Mouse (Mus musculus): ENCODE data around the gene Ell. TPM values are rescaled to one million over a fixed set of nuclear protein-coding genes. Genes with fewer than 3 reads are reported as not detected.
A peak's percentile ranks its signal among the peaks of the same experiment; 100 is the strongest.
"Not testable (repeated sequence)": the region's sequence is repeated elsewhere in the genome, so short reads cannot be mapped to it uniquely, and the experiment has no call there.

Gene Ell
- polyA plus RNA-seq, 1 experiment from 2014 or later = 15.4 TPM

DNA sequence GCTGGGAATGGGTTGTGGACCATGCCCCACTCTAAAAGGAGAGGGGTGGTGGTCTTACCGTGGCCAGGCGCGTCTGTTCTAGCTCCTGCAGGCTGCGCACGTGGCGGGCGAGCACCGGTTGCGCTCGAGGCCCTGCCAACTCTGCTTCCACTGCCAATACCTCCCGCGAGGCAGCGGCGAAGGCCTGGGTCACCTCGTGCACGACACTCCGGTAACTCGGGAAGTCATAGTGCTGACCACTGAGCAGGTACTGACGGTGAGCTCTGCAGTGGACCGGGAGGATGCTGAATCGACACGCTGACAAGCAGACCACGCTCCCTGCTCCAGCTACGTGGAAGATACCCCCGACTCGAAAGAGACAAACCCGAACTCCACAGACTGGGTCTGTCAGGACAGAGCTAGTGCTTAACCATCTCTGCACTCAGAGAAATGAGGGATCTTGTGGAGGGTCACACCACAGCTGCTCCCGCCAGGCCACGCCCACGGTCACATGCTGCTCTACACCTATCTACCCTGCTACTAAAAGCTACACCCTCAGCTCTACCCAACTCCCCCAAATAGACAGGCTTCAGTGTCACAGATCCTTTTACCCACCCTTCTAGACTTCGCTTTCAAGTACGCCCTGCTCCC is 33.4 kb upstream of the Ell start:
- DNase-seq (ENCODE audit: low spot score) (no peak), ATAC-seq (ENCODE audit: low FRiP score) (peak; percentile 33)

GRCm38 (mm10) chr8:70506328-70507026 is 32.8 kb upstream of the Ell start, which contains the start of gene Rex1bd:
Gene Rex1bd (minus strand): TSS chr8:70506752.
- ATAC-seq (ENCODE audit: low FRiP score) (peak; percentile 85), DNase-seq (ENCODE audit: low spot score) (peak; percentile 95)
- Histone ChIP-seq H3K4me1 (replicated peaks; ENCODE audit: control insufficient read depth, insufficient read depth, low read length) (peaks cover 14% of the 10 kb centered on the region), H3K36me3 (ENCODE audit: control insufficient read depth, insufficient read depth, low read length) (peaks cover 10% of the 10 kb centered on the region), H3K4me3 (ENCODE audit: low read depth, low read length) (peak within 1 kb of the TSS; percentile 55), H3K27ac (ENCODE audit: low read depth, low read length) (peak within 1 kb of the TSS; percentile 75), H3K4me2 (replicated peaks; ENCODE audit: low read depth, low read length) (peak within 1 kb of the TSS; percentile 75), H3K9me3 (ENCODE audit: control insufficient read depth, low read length) (no peaks in the 10 kb centered on the region), H3K9ac (ENCODE audit: low read depth, low read length) (peak within 1 kb of the TSS; percentile 74), H3K27me3 (ENCODE audit: control insufficient read depth, insufficient read depth, low read length) (peaks cover 23% of the 10 kb centered on the region)
- 2% methylated on average over 40 of the region's 40 CpGs for WGBS

More for the DNA sequence above, 33.4 kb upstream of the Ell start:
- WGBS = 33% methylated on average over 32 of the region's 32 CpGs
- peaks cover 29% of the 10 kb centered on the region for H3K27me3 ChIP-seq (ENCODE audit: control insufficient read depth, insufficient read depth, low read length)
- H3K4me3 ChIP-seq (ENCODE audit: low read depth, low read length) = peak overlapping the region; percentile 55
- H3K4me2 ChIP-seq (replicated peaks; ENCODE audit: low read depth, low read length) = peak overlapping the region; percentile 75
- H3K9ac ChIP-seq (ENCODE audit: low read depth, low read length) = peak overlapping the region; percentile 74
- peaks cover 10% of the 10 kb centered on the region for H3K36me3 ChIP-seq (ENCODE audit: control insufficient read depth, insufficient read depth, low read length)
- peak overlapping the region; percentile 75; the same call in 1 of the 2 replicates for H3K27ac ChIP-seq (ENCODE audit: low read depth, low read length)
- H3K9me3 ChIP-seq (ENCODE audit: control insufficient read depth, low read length) = no peaks in the 10 kb centered on the region
- H3K4me1 ChIP-seq (replicated peaks; ENCODE audit: control insufficient read depth, insufficient read depth, low read length) = peaks cover 14% of the 10 kb centered on the region

DNA sequence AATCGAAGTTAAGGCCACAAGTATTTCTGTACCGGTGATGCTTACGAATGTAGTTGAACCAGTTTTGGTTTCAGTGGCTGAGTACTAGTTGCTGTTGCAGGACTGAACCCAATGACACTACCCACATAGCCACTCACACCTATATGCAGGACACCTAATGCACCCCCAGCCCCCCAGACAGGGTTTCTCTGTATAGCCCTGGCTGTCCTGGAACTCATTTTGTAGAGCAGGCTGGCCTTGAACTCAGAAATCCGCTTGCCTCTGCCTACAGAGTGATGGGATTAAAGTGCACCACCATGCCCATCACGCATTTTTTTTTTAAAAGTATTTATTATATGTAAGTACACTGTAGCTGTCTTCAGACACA is 32.2 kb upstream of the Ell start:
- Histone ChIP-seq H3K27ac (ENCODE audit: low read depth, low read length) (peak overlapping the region; percentile 75; the same call in 1 of the 2 replicates), H3K9me3 (ENCODE audit: control insufficient read depth, low read length) (no peaks in the 10 kb centered on the region), H3K4me2 (replicated peaks; ENCODE audit: low read depth, low read length) (no peak overlapping the region), H3K9ac (ENCODE audit: low read depth, low read length) (no peak overlapping the region), H3K4me3 (ENCODE audit: low read depth, low read length) (no peak overlapping the region), H3K4me1 (replicated peaks; ENCODE audit: control insufficient read depth, insufficient read depth, low read length) (peaks cover 14% of the 10 kb centered on the region), H3K36me3 (ENCODE audit: control insufficient read depth, insufficient read depth, low read length) (peaks cover 10% of the 10 kb centered on the region), H3K27me3 (ENCODE audit: control insufficient read depth, insufficient read depth, low read length) (peaks cover 17% of the 10 kb centered on the region)
- DNase-seq (ENCODE audit: low spot score) (no peak), ATAC-seq (ENCODE audit: low FRiP score) (no peak)
- 59% methylated on average over 5 of the region's 5 CpGs for WGBS

GRCm38 (mm10) chr8:70509281-70509952 is 29.8 kb upstream of the Ell start:
- DNase-seq (ENCODE audit: low spot score) = no peak
- peaks cover 12% of the 10 kb centered on the region for H3K4me1 ChIP-seq (replicated peaks; ENCODE audit: control insufficient read depth, insufficient read depth, low read length)
- no peak for ATAC-seq (ENCODE audit: low FRiP score)
- H3K4me3 ChIP-seq (ENCODE audit: low read depth, low read length) = peak overlapping the region; percentile 99
- WGBS = 13% methylated on average over 25 of the region's 25 CpGs
- no peak overlapping the region for H3K27ac ChIP-seq (ENCODE audit: low read depth, low read length)
- no peaks in the 10 kb centered on the region for H3K27me3 ChIP-seq (ENCODE audit: control insufficient read depth, insufficient read depth, low read length)
- peak overlapping the region; percentile 94 for H3K4me2 ChIP-seq (replicated peaks; ENCODE audit: low read depth, low read length)
- H3K9ac ChIP-seq (ENCODE audit: low read depth, low read length) = peak overlapping the region; percentile 98
- H3K9me3 ChIP-seq (ENCODE audit: control insufficient read depth, low read length) = no peaks in the 10 kb centered on the region
- H3K36me3 ChIP-seq (ENCODE audit: control insufficient read depth, insufficient read depth, low read length) = peaks cover 8% of the 10 kb centered on the region

DNA sequence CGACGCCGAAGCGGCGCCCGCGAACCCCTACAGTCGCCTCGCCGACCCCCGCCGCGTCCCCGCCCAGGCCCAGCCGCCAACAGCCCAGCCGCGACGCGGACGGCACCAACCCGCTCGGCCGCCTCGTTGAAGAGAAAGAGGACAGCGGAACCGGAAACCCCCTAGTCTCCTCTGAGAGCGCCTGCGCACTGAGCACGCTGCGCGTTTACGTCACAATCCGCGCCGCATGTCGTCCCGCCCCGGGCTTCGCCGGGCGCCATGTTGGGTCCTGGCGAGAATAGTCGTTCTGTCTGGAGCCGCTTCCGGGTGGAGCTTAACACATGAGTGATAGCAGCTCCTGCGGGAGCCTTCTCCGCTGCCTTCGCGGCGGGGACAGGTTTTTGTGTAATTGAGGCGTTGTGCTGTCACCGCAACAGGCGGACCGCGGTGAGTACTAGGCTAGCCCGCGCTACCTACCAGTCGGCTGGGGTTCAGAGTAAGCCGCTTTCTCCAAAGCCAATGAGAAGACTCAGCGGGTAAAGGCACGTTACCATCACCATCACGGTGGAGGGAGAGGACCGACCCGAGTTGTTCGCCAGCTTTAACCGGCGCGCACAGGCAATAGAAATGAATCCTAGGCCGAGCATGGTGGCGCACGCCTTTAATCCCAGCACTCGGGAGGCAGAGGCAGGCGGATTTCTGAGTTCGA is 28.9 kb upstream of the Ell start, which contains the start of gene Uba52:
Gene Uba52, minus strand, starts transcription at position 574 of the 688 bp plus-strand sequence.
- H3K9me3 ChIP-seq (ENCODE audit: control insufficient read depth, low read length) = no peaks in the 10 kb centered on the region
- H3K4me1 ChIP-seq (replicated peaks; ENCODE audit: control insufficient read depth, insufficient read depth, low read length) = peaks cover 11% of the 10 kb centered on the region; the same call in 1 of the 2 replicates
- ATAC-seq (ENCODE audit: low FRiP score) (peak; percentile 80), DNase-seq (ENCODE audit: low spot score) (peak; percentile 98)
- H3K4me3 ChIP-seq (ENCODE audit: low read depth, low read length) = peak within 1 kb of the TSS; percentile 99
- peak within 1 kb of the TSS; percentile 94 for H3K4me2 ChIP-seq (replicated peaks; ENCODE audit: low read depth, low read length)
- H3K9ac ChIP-seq (ENCODE audit: low read depth, low read length) = peak within 1 kb of the TSS; percentile 98
- peak within 1 kb of the TSS; percentile 93 for H3K27ac ChIP-seq (ENCODE audit: low read depth, low read length)
- H3K27me3 ChIP-seq (ENCODE audit: control insufficient read depth, insufficient read depth, low read length) = no peaks in the 10 kb centered on the region
- WGBS = under 1% methylated on average over 74 of the region's 74 CpGs
- H3K36me3 ChIP-seq (ENCODE audit: control insufficient read depth, insufficient read depth, low read length) = peaks cover 8% of the 10 kb centered on the region

DNA sequence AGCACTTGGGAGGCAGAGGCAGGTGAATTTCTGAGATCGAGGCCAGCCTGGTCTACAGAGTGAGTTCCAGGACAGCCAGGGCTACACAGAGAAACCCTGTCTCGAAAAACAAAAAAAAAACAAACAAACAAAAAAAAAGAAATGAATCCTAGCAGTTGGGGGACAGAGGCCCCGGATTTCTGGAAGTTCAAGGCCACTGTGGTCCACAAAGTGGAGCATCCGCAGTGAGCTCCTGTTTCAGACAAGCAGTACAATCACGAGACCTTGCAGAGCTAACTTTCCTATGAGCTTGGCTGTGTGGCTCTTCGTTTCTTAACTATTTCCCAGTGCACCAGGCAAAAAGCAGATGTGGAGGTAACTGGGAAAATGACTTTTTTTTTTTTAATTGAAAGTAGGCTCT is 28.1 kb upstream of the Ell start:
- not testable (repeated sequence) for DNase-seq (ENCODE audit: low spot score); H3K36me3 ChIP-seq (ENCODE audit: control insufficient read depth, insufficient read depth, low read length); H3K27me3 ChIP-seq (ENCODE audit: control insufficient read depth, insufficient read depth, low read length); H3K9me3 ChIP-seq (ENCODE audit: control insufficient read depth, low read length); ATAC-seq (ENCODE audit: low FRiP score); H3K9ac ChIP-seq (ENCODE audit: low read depth, low read length); H3K4me1 ChIP-seq (replicated peaks; ENCODE audit: control insufficient read depth, insufficient read depth, low read length)
- 89% methylated on average over 6 of the region's 6 CpGs for WGBS
- Histone ChIP-seq H3K4me3 (ENCODE audit: low read depth, low read length) (peak overlapping the region; percentile 99), H3K27ac (ENCODE audit: low read depth, low read length) (peak overlapping the region; percentile 93; the same call in 1 of the 2 replicates), H3K4me2 (replicated peaks; ENCODE audit: low read depth, low read length) (peak overlapping the region; percentile 34)

DNA sequence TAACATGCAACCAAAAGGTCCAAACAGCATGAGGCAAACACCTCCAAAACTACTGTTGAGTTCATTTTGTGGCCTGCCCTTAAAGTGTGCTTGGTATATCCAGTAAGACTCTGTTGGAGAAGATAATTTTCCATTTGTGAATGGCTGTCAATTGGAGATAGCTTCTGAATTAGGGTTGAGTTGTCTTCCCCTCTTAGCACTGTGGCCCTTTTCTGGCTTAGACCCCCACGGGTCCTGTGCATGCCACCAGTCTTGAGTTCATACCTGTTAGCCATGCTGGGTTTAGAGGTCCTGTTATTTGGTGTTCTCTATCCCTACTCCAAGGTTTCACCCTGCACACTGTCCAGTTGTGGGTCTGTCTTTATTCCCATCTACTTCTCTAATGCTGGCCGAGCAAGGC is 27.5 kb upstream of the Ell start:
- no peak overlapping the region for H3K4me2 ChIP-seq (replicated peaks; ENCODE audit: low read depth, low read length)
- 98% methylated on average over 2 of the region's 2 CpGs for WGBS
- H3K36me3 ChIP-seq (ENCODE audit: control insufficient read depth, insufficient read depth, low read length) = peaks cover 11% of the 10 kb centered on the region
- no peaks in the 10 kb centered on the region for H3K9me3 ChIP-seq (ENCODE audit: control insufficient read depth, low read length)
- no peak overlapping the region for H3K27ac ChIP-seq (ENCODE audit: low read depth, low read length)
- no peaks in the 10 kb centered on the region for H3K27me3 ChIP-seq (ENCODE audit: control insufficient read depth, insufficient read depth, low read length)
- ATAC-seq (ENCODE audit: low FRiP score) (no peak), DNase-seq (ENCODE audit: low spot score) (no peak)
- H3K9ac ChIP-seq (ENCODE audit: low read depth, low read length) = no peak overlapping the region
- H3K4me3 ChIP-seq (ENCODE audit: low read depth, low read length) = no peak overlapping the region
- H3K4me1 ChIP-seq (replicated peaks; ENCODE audit: control insufficient read depth, insufficient read depth, low read length) = peaks cover 6% of the 10 kb centered on the region; the same call in 1 of the 2 replicates

DNA sequence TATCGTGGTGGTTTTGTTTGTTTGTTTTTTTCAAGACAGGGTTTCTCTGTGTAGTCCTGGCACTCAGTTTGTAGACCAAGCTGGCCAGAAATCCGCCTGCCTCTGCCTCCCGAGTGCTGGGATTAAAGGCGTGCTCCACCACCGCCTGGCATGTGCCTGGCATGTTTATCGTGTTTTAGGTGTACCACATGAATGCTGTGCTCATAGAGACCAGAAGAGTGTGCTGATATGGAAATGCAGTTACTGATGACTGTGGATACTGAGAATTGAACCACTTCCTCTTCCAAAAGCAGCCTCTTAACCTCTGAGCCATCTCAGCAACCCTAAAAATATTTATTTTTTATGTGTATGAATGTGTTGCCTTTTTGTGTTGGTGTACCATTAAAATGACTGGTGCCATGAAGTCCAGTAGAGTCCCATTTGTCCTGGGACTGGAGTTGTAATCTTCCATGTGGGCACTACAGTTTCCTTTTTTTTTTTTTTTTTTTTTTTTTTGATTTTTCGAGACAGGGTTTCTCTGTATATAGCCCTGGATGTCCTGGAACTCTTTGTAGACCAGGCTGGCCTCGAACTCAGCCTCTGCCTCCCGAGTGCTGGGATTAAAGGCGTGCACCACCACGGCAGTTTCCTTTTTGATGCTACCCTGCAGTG is 26.9 kb upstream of the Ell start:
- Histone ChIP-seq H3K27ac (ENCODE audit: low read depth, low read length) (no peak overlapping the region), H3K9me3 (ENCODE audit: control insufficient read depth, low read length) (no peaks in the 10 kb centered on the region), H3K9ac (ENCODE audit: low read depth, low read length) (no peak overlapping the region), H3K36me3 (ENCODE audit: control insufficient read depth, insufficient read depth, low read length) (peaks cover 10% of the 10 kb centered on the region), H3K4me2 (replicated peaks; ENCODE audit: low read depth, low read length) (no peak overlapping the region), H3K27me3 (ENCODE audit: control insufficient read depth, insufficient read depth, low read length) (no peaks in the 10 kb centered on the region), H3K4me1 (replicated peaks; ENCODE audit: control insufficient read depth, insufficient read depth, low read length) (peaks cover 6% of the 10 kb centered on the region; the same call in 1 of the 2 replicates), H3K4me3 (ENCODE audit: low read depth, low read length) (no peak overlapping the region)
- WGBS = 91% methylated on average over 11 of the region's 11 CpGs
- ATAC-seq (ENCODE audit: low FRiP score) = no peak
- DNase-seq (ENCODE audit: low spot score) = no peak

All from hindbrain, embryonic 11.5 days (tissue).